Mouse (Mus musculus): ENCODE data around the gene Nlk. TPM values are rescaled to one million over a fixed set of nuclear protein-coding genes. Genes with fewer than 3 reads are reported as not detected.

Gene Nlk
- polyA plus RNA-seq (2012; ENCODE audit: insufficient read depth, insufficient read length, missing spikeins) = 13.7 and 19.3 TPM in 2 replicates

DNA sequence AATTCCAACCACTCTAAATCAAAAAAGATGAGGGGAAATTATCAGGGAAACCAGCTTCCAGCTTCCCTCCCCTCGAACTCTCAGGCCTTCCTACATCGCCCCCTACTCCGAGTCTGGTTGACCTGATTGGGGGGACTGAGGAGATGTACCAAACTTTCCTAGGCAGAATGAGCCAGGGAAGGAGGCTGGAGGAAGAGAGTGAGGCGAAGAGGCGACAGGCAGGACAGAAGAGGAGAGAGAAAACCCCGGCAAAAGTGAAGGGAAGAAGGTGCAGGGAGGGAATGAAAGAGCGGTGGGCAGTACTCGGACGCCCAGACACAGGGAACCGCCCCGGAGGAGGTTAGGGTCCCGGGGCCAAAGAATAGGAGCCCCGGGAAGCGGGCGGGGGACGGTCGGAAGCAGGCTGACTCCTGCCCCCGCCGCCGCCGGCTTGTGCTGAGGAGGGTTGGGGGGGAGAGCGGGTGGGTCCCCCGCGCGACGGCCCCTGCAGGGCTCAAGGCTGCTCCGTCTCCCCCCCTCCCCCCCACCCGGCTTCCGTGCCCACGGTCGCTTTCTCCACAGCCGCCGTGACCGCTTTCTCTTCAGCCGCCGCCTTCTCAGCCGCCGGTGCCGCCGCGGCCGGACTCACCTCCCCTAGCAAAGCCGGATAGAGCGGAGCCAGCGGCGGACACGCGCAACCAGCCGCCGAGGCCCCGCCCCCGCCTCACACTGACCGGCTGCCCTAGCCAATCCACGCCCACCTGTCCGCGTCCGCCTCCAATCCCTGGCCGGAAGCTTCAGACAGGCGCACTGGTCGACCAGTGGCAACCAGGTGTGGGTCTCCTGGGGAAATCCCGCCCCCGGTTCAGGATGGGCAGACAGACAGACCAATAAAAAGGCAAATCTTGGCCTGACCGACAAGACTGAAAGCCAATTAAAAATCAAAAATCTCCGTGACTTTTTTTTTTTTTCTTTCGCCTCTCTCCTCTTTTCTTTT, at the start of gene Nlk:
Gene Nlk, minus strand, starts transcription at position 597 of the 976 bp plus-strand sequence.
- H3K4me1 ChIP-seq (ENCODE audit: control insufficient read depth, insufficient read depth, low read length) = peaks cover 11% of the 10 kb centered on the region
- H3K27ac ChIP-seq (ENCODE audit: insufficient read depth, low read depth, low read length) = peak within 1 kb of the TSS; percentile 41; the same call in 1 of the 2 replicates
- TF ChIP-seq POLR2A (IDR thresholded peaks at IDR 0.05; ENCODE audit: borderline replicate concordance, low read depth, low read length) = no peak
- no peak for TF ChIP-seq CTCF (IDR thresholded peaks at IDR 0.05; ENCODE audit: low read depth, low read length)
- H3K4me3 ChIP-seq (ENCODE audit: insufficient read depth, low read length) = peak within 1 kb of the TSS; percentile 90

DNA sequence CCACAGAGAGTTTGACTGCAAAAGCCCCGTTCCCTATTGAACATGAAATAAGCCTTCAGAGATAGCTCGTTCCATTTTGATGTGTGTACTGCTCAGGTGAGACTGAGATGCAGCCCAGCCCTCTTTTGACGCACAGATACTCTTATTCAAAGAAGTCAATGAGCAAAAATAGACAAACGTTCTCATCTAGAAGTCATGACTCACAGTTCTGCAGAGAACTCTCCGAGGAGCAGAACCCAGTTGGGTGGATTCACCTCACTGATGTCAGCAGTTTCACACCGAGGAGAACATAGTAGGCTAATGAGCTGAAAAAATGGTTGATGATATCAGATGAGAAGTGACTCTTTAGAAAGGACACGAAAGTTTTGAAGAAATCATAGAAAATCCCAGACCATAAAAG, 49.1 kb upstream of the Nlk start:
- H3K4me3 ChIP-seq (ENCODE audit: insufficient read depth, low read length) = no peak overlapping the region
- H3K27ac ChIP-seq (ENCODE audit: insufficient read depth, low read depth, low read length) = no peak overlapping the region
- peaks cover 28% of the 10 kb centered on the region for H3K4me1 ChIP-seq (ENCODE audit: control insufficient read depth, insufficient read depth, low read length)
- no peak for TF ChIP-seq POLR2A (IDR thresholded peaks at IDR 0.05; ENCODE audit: borderline replicate concordance, low read depth, low read length)
- TF ChIP-seq CTCF (IDR thresholded peaks at IDR 0.05; ENCODE audit: low read depth, low read length) = no peak

- TF ChIP-seq POLR2A (IDR thresholded peaks at IDR 0.05; ENCODE audit: borderline replicate concordance, low read depth, low read length) (no peak), CTCF (IDR thresholded peaks at IDR 0.05; ENCODE audit: low read depth, low read length) (no peak)
- H3K4me3 ChIP-seq (ENCODE audit: insufficient read depth, low read length) = no peak overlapping the region
- H3K27ac ChIP-seq (ENCODE audit: insufficient read depth, low read depth, low read length) = peak overlapping the region; percentile 31; the same call in 1 of the 2 replicates
- H3K4me1 ChIP-seq (ENCODE audit: control insufficient read depth, insufficient read depth, low read length) = peaks cover 24% of the 10 kb centered on the region
Observed at GRCm38 (mm10) chr11:78745475-78745874, 48.3 kb upstream of the Nlk start.

DNA sequence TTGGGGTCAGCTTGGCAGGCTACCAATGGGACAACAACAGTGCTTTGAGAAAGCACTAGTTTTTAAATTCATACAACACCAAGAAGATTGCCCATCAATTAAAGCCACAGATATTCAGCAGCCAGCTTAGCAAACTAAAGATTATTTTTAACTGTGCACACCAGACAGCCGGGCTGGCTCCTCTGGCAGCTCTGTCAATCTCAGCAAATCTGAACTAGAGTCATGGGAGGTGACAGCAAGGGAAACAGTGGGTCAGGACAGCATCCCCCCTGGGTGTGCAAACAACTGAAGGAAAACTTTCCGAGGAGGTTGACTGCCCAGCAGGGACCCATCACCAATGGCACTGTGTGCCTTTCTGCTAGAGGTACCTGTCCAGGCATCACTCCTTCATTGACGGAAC, 45.3 kb upstream of the Nlk start:
- peaks cover 17% of the 10 kb centered on the region for H3K4me1 ChIP-seq (ENCODE audit: control insufficient read depth, insufficient read depth, low read length)

GRCm38 (mm10) chr11:78741958-78742357, 44.8 kb upstream of the Nlk start:
- peaks cover 17% of the 10 kb centered on the region for H3K4me1 ChIP-seq (ENCODE audit: control insufficient read depth, insufficient read depth, low read length)
- TF ChIP-seq POLR2A (IDR thresholded peaks at IDR 0.05; ENCODE audit: borderline replicate concordance, low read depth, low read length) = no peak
- no peak overlapping the region for H3K27ac ChIP-seq (ENCODE audit: insufficient read depth, low read depth, low read length)
- no peak overlapping the region for H3K4me3 ChIP-seq (ENCODE audit: insufficient read depth, low read length)

More for the DNA sequence above, 45.3 kb upstream of the Nlk start:
- Histone ChIP-seq H3K27ac (ENCODE audit: insufficient read depth, low read depth, low read length) (no peak overlapping the region), H3K4me3 (ENCODE audit: insufficient read depth, low read length) (no peak overlapping the region)
- no peak for TF ChIP-seq CTCF (IDR thresholded peaks at IDR 0.05; ENCODE audit: low read depth, low read length)
- no peak for TF ChIP-seq POLR2A (IDR thresholded peaks at IDR 0.05; ENCODE audit: borderline replicate concordance, low read depth, low read length)

- Histone ChIP-seq H3K4me3 (ENCODE audit: insufficient read depth, low read length) (no peak overlapping the region), H3K27ac (ENCODE audit: insufficient read depth, low read depth, low read length) (no peak overlapping the region), H3K4me1 (ENCODE audit: control insufficient read depth, insufficient read depth, low read length) (peaks cover 10% of the 10 kb centered on the region)
- TF ChIP-seq POLR2A (IDR thresholded peaks at IDR 0.05; ENCODE audit: borderline replicate concordance, low read depth, low read length) = no peak
- no peak for TF ChIP-seq CTCF (IDR thresholded peaks at IDR 0.05; ENCODE audit: low read depth, low read length)
Observed at GRCm38 (mm10) chr11:78739361-78739760, 42.2 kb upstream of the Nlk start.

DNA sequence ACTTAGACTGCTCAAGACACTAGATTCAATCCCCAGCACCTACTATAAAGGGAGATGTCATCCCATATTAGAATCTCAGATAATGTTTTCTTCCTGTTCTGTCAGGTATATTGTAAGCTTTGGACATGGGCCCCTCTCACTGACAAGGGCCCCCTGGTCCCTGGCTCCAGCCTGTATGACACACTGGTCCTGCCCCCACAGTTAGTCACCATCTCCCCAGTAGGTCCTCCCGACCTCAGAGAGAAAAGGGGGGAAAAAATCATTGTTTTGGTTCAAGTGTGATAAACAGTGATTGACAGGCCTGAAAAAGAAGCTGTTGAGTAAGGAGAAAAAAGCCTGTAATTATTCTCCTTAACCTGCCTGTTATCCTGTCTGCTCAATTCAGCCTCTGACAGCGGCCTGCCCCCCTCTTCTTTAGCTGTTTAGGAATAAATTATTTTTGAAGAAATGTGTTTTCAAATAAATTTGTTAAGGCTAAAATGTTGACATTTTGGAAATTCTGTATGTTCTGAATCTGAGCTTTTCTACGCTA, 39.8 kb upstream of the Nlk start:
- no peak overlapping the region for H3K27ac ChIP-seq (ENCODE audit: insufficient read depth, low read depth, low read length)
- peaks cover 10% of the 10 kb centered on the region for H3K4me1 ChIP-seq (ENCODE audit: control insufficient read depth, insufficient read depth, low read length)
- H3K4me3 ChIP-seq (ENCODE audit: insufficient read depth, low read length) = no peak overlapping the region
- TF ChIP-seq CTCF (IDR thresholded peaks at IDR 0.05; ENCODE audit: low read depth, low read length) (no peak), POLR2A (IDR thresholded peaks at IDR 0.05; ENCODE audit: borderline replicate concordance, low read depth, low read length) (no peak)

- Histone ChIP-seq H3K4me3 (ENCODE audit: insufficient read depth, low read length) (no peak overlapping the region), H3K4me1 (ENCODE audit: control insufficient read depth, insufficient read depth, low read length) (peaks cover 10% of the 10 kb centered on the region), H3K27ac (ENCODE audit: insufficient read depth, low read depth, low read length) (no peak overlapping the region)
- TF ChIP-seq POLR2A (IDR thresholded peaks at IDR 0.05; ENCODE audit: borderline replicate concordance, low read depth, low read length) = no peak
- no peak for TF ChIP-seq CTCF (IDR thresholded peaks at IDR 0.05; ENCODE audit: low read depth, low read length)
Observed at GRCm38 (mm10) chr11:78735168-78735567, 38.0 kb upstream of the Nlk start.

GRCm38 (mm10) chr11:78732619-78733018, 35.4 kb upstream of the Nlk start:
- no peak overlapping the region for H3K27ac ChIP-seq (ENCODE audit: insufficient read depth, low read depth, low read length)
- TF ChIP-seq CTCF (IDR thresholded peaks at IDR 0.05; ENCODE audit: low read depth, low read length) (no peak), POLR2A (IDR thresholded peaks at IDR 0.05; ENCODE audit: borderline replicate concordance, low read depth, low read length) (no peak)
- H3K4me1 ChIP-seq (ENCODE audit: control insufficient read depth, insufficient read depth, low read length) = peaks cover 10% of the 10 kb centered on the region
- no peak overlapping the region for H3K4me3 ChIP-seq (ENCODE audit: insufficient read depth, low read length)

DNA sequence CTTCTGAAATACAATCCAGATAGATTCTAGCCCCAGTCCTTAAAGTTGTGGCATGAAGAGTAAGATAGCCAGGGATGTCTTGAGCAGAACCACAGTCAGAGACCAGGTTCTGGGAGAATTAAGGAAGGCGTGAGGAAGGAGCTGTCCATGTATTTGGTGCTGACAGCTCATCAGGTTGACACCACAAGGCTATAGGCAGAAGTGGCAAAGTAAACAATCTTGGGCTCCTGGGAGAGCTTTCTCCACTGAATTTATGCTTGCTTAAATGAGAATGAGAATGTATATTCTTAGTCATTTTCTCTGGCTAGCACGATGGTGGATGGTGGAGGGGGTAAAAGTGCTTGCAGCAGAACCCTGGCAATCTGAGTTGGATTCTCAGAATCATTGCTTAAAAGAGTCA, 33.7 kb upstream of the Nlk start:
- Histone ChIP-seq H3K27ac (ENCODE audit: insufficient read depth, low read depth, low read length) (no peak overlapping the region), H3K4me1 (ENCODE audit: control insufficient read depth, insufficient read depth, low read length) (peaks cover 8% of the 10 kb centered on the region), H3K4me3 (ENCODE audit: insufficient read depth, low read length) (no peak overlapping the region)
- TF ChIP-seq CTCF (IDR thresholded peaks at IDR 0.05; ENCODE audit: low read depth, low read length) = no peak
- no peak for TF ChIP-seq POLR2A (IDR thresholded peaks at IDR 0.05; ENCODE audit: borderline replicate concordance, low read depth, low read length)

Measured in bone marrow macrophage, adult 2 months (primary cell).